Mouse (Mus musculus): ENCODE measurements around the gene Hist1h2bb. TPM values are rescaled to one million over a fixed set of nuclear protein-coding genes. Genes with fewer than 3 reads are reported as not detected.

Hist1h2bb gene
- polyA plus RNA-seq, 1 experiment: 7.4 TPM

DNA sequence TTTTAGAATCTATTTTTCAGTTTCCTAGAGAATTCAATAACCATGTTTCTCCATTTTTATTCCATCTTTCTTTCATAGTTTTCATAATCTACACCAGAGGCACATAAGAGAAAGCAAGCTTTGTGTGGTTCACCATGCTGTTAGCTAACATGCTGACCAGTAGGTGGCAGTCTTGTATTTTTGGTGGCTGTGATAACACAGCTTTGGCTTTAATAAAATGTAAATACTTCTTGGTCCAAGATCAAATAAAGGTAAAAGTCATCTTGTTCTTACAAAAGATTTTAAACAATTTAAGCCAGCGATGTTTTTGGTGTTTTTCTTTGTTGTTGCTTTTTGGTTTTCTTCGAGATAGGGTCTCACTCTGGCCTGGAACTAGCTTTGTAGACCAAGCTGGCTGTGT, 46.0 kb downstream of the Hist1h2bb start:
- H3K9me3 ChIP-seq: peaks cover 6% of the 10 kb centered on the region; the same call in 1 of the 2 replicates
- TF ChIP-seq GATA1 (IDR thresholded peaks at IDR 0.05; ENCODE audit: borderline replicate concordance, low read length) (no peak), FLI1 (IDR thresholded peaks at IDR 0.05; ENCODE audit: low read length) (no peak)
- H3K27me3 ChIP-seq (replicated peaks): peaks cover 40% of the 10 kb centered on the region
- no peak overlapping the region for H3K4me3 ChIP-seq (replicated peaks)
- H3K36me3 ChIP-seq (replicated peaks; ENCODE audit: low read length): no peaks in the 10 kb centered on the region
- no peaks in the 10 kb centered on the region for H3K4me1 ChIP-seq

Other genes with a start within 250 kb of the Hist1h2bb start
- 443 and 574 TPM in 2 replicates for gene Hist1h4h, start 215.7 kb upstream of the Hist1h2bb start, polyA plus RNA-seq (2012; ENCODE audit: insufficient read depth, low replicate concordance)
- gene Hist1h2af, start 212.8 kb upstream of the Hist1h2bb start, polyA plus RNA-seq (2012; ENCODE audit: insufficient read depth, low replicate concordance): 37.2 and 163 TPM in 2 replicates
- 5.7 and 16.4 TPM in 2 replicates for gene Hist1h3g, start 211.3 kb upstream of the Hist1h2bb start, polyA plus RNA-seq (2012; ENCODE audit: insufficient read depth, low replicate concordance)
- gene Hist1h2bh, start 203.3 kb upstream of the Hist1h2bb start, polyA plus RNA-seq (2012; ENCODE audit: insufficient read depth, low replicate concordance): 1.4 and 2.0 TPM in 2 replicates
- 7.0 TPM in 1 of 2 replicates, not detected in the other for gene Hist1h3f, start 202.7 kb upstream of the Hist1h2bb start, polyA plus RNA-seq (2012; ENCODE audit: insufficient read depth, low replicate concordance)
- gene Hist1h4f, start 195.1 kb upstream of the Hist1h2bb start, polyA plus RNA-seq (2012; ENCODE audit: insufficient read depth, low replicate concordance): 8.9 and 30.2 TPM in 2 replicates
- gene Hist1h1d, start 193.5 kb upstream of the Hist1h2bb start, polyA plus RNA-seq (2012; ENCODE audit: insufficient read depth, low replicate concordance): 0.36 and 2.1 TPM in 2 replicates
- gene Hist1h3e, start 184.4 kb upstream of the Hist1h2bb start, polyA plus RNA-seq (2012; ENCODE audit: insufficient read depth, low replicate concordance): 17.9 and 26.5 TPM in 2 replicates
- 13.6 and 16.0 TPM in 2 replicates for gene Hist1h2ae, start 175.5 kb upstream of the Hist1h2bb start, polyA plus RNA-seq (2012; ENCODE audit: insufficient read depth, low replicate concordance)
- 16.8 and 28.8 TPM in 2 replicates for gene Hist1h2bg, start 175.3 kb upstream of the Hist1h2bb start, polyA plus RNA-seq (2012; ENCODE audit: insufficient read depth, low replicate concordance)
- gene Hist1h2bf, start 172.5 kb upstream of the Hist1h2bb start, polyA plus RNA-seq (2012; ENCODE audit: insufficient read depth, low replicate concordance): 7.6 and 73.0 TPM in 2 replicates
- gene Hist1h2ad, start 172.4 kb upstream of the Hist1h2bb start, polyA plus RNA-seq (2012; ENCODE audit: insufficient read depth, low replicate concordance): 9.6 TPM in 1 of 2 replicates, not detected in the other
- 4.6 and 5.9 TPM in 2 replicates for gene Hist1h3d, start 171.0 kb upstream of the Hist1h2bb start, polyA plus RNA-seq (2012; ENCODE audit: insufficient read depth, low replicate concordance)
- gene Hist1h4d, start 165.1 kb upstream of the Hist1h2bb start, polyA plus RNA-seq (2012; ENCODE audit: insufficient read depth, low replicate concordance): 16.4 and 20.4 TPM in 2 replicates
- gene Hist1h2be, start 125.6 kb upstream of the Hist1h2bb start, polyA plus RNA-seq (2012; ENCODE audit: insufficient read depth, low replicate concordance): 1.1 and 1.9 TPM in 2 replicates
- gene Hist1h1e, start 124.2 kb upstream of the Hist1h2bb start, polyA plus RNA-seq (2012; ENCODE audit: insufficient read depth, low replicate concordance): 4.7 and 22.2 TPM in 2 replicates
- 3.6 and 4.7 TPM in 2 replicates for gene Hist1h2ac, start 62.8 kb upstream of the Hist1h2bb start, polyA plus RNA-seq (2012; ENCODE audit: insufficient read depth, low replicate concordance)
- 148 and 151 TPM in 2 replicates for gene Hist1h2bc, start 62.5 kb upstream of the Hist1h2bb start, polyA plus RNA-seq (2012; ENCODE audit: insufficient read depth, low replicate concordance)
- not detected in 2 replicates for gene Hist1h1t, start 50.9 kb upstream of the Hist1h2bb start, polyA plus RNA-seq (2012; ENCODE audit: insufficient read depth, low replicate concordance)
- gene Hist1h4c, start 48.3 kb upstream of the Hist1h2bb start, polyA plus RNA-seq (2012; ENCODE audit: insufficient read depth, low replicate concordance): 4.0 and 19.8 TPM in 2 replicates
- gene Hfe, start 35.9 kb upstream of the Hist1h2bb start, polyA plus RNA-seq (2012; ENCODE audit: insufficient read depth, low replicate concordance): 10.7 TPM in 1 of 2 replicates, not detected in the other
- 353 and 402 TPM in 2 replicates for gene Hist1h1c, start 7.9 kb upstream of the Hist1h2bb start, polyA plus RNA-seq (2012; ENCODE audit: insufficient read depth, low replicate concordance)
- gene Hist1h3c, start 1.1 kb upstream of the Hist1h2bb start, polyA plus RNA-seq (2012; ENCODE audit: insufficient read depth, low replicate concordance): 12.6 TPM in 1 of 2 replicates, not detected in the other
- 16.0 and 17.5 TPM in 2 replicates for gene Hist1h2ab, start 4.4 kb downstream of the Hist1h2bb start, polyA plus RNA-seq (2012; ENCODE audit: insufficient read depth, low replicate concordance)
- 9.9 and 14.5 TPM in 2 replicates for gene Hist1h3b, start 5.5 kb downstream of the Hist1h2bb start, polyA plus RNA-seq (2012; ENCODE audit: insufficient read depth, low replicate concordance)
- gene Hist1h4b, start 10.3 kb downstream of the Hist1h2bb start, polyA plus RNA-seq (2012; ENCODE audit: insufficient read depth, low replicate concordance): 17.4 and 40.7 TPM in 2 replicates
- gene Hist1h4a, start 14.5 kb downstream of the Hist1h2bb start, polyA plus RNA-seq (2012; ENCODE audit: insufficient read depth, low replicate concordance): 30.3 and 45.4 TPM in 2 replicates
- 6.6 and 7.4 TPM in 2 replicates for gene Hist1h3a, start 15.7 kb downstream of the Hist1h2bb start, polyA plus RNA-seq (2012; ENCODE audit: insufficient read depth, low replicate concordance)
- gene Hist1h1a, start 16.9 kb downstream of the Hist1h2bb start, polyA plus RNA-seq (2012; ENCODE audit: insufficient read depth, low replicate concordance): 3.3 and 3.5 TPM in 2 replicates
- gene Trim38, start 23.2 kb downstream of the Hist1h2bb start, polyA plus RNA-seq (2012; ENCODE audit: insufficient read depth, low replicate concordance): not detected in 2 replicates
- gene Slc17a2, start 60.3 kb downstream of the Hist1h2bb start, polyA plus RNA-seq (2012; ENCODE audit: insufficient read depth, low replicate concordance): not detected in 2 replicates
- gene Slc17a3, start 92.7 kb downstream of the Hist1h2bb start, polyA plus RNA-seq (2012; ENCODE audit: insufficient read depth, low replicate concordance): not detected in 2 replicates
- gene Slc17a1, start 121.0 kb downstream of the Hist1h2bb start, polyA plus RNA-seq (2012; ENCODE audit: insufficient read depth, low replicate concordance): not detected in 2 replicates
- not detected in 2 replicates for gene Slc17a4, start 168.3 kb downstream of the Hist1h2bb start, polyA plus RNA-seq (2012; ENCODE audit: insufficient read depth, low replicate concordance)
- gene Hist1h2ba, start 187.4 kb downstream of the Hist1h2bb start, polyA plus RNA-seq (2012; ENCODE audit: insufficient read depth, low replicate concordance): not detected in 2 replicates
- not detected in 2 replicates for gene Hist1h2aa, start 187.7 kb downstream of the Hist1h2bb start, polyA plus RNA-seq (2012; ENCODE audit: insufficient read depth, low replicate concordance)
- not detected in 2 replicates for gene Scgn, start 244.5 kb downstream of the Hist1h2bb start, polyA plus RNA-seq (2012; ENCODE audit: insufficient read depth, low replicate concordance)

All from megakaryocyte, embryonic 14.5 days (primary cell).